Mouse (Mus musculus) kidney, embryonic 16.5 days (tissue): ENCODE measurements around the gene Pax6. TPM values are rescaled to one million over a fixed set of nuclear protein-coding genes. Genes with fewer than 3 reads are reported as not detected.

Experiments used
- ATAC-seq: fragments of 200-750 bp; cut with Nextera tagmentation; 2 replicates; pipeline ENCODE4 v1.8.0; 2017; ENCODE audit warnings: moderate TSS enrichment; ENCODE audit not compliant: low FRiP score, low TSS enrichment
- H3K27ac ChIP-seq: fragments of 300-500 bp; sonication (generic); 2 replicates; pipeline ENCODE4 v1.5.1; 2014; ENCODE audit warnings: low read length
- H3K27me3 ChIP-seq: fragments of 300-500 bp; sonication (generic); 2 replicates; pipeline ENCODE4 v1.6.1; 2014; ENCODE audit warnings: low read length, control low read depth, mixed read lengths; ENCODE audit not compliant: insufficient read depth
- H3K36me3 ChIP-seq: fragments of 300-500 bp; sonication (generic); 2 replicates; pipeline ENCODE4 v1.6.1; 2014; ENCODE audit warnings: low read length, control low read depth, mixed read lengths; ENCODE audit not compliant: insufficient read depth
- H3K4me1 ChIP-seq: fragments of 300-500 bp; sonication (generic); 2 replicates; pipeline ENCODE4 v1.6.1; 2014; ENCODE audit warnings: low read length, control low read depth, mixed read lengths; ENCODE audit not compliant: insufficient read depth
- H3K4me2 ChIP-seq: fragments of 300-500 bp; sonication (generic); replicated peaks from 2 replicates; pipeline ENCODE4 v1.6.1; 2014; ENCODE audit warnings: low read depth, low read length
- H3K4me3 ChIP-seq: fragments of 300-500 bp; sonication (generic); 2 replicates; pipeline ENCODE4 v1.5.1; 2014; ENCODE audit warnings: mild to moderate bottlenecking, low read length
- H3K9ac ChIP-seq: fragments of 300-500 bp; sonication (generic); replicated peaks from 2 replicates; pipeline ENCODE4 v1.6.1; 2014; ENCODE audit warnings: low read length
- H3K9me3 ChIP-seq: fragments of 300-500 bp; sonication (generic); 2 replicates; pipeline ENCODE4 v1.6.1; 2016; ENCODE audit warnings: low read length, control low read depth
- WGBS: fragments of 180-500 bp; shearing (Covaris S2); extraction: QIAGEN DNeasy Blood & Tissue Kit; methylation state at CpG from one replicate; pipeline ENCODE4 v1.1.7; 2014; 5-methylcytosine and 5-hydroxymethylcytosine counted together
- polyA plus RNA-seq: library from polyadenylated mRNA; unstranded; fragments of >200 nt; fragmentation: Nextera tagmentation; extraction: Ambion mirVana; gene quantifications from 2 replicates; pipeline ENCODE4 v1.2.1, GENCODE M21; 2015

The Pax6 gene
- polyA plus RNA-seq, 1 experiment from 2014 or later: 0.09 TPM

GRCm38 (mm10) chr2:105688436-105689303 is 20.0 kb downstream of the Pax6 start:
- no peak for ATAC-seq
- under 1% methylated on average over 25 of the region's 25 CpGs for WGBS
- Histone ChIP-seq H3K9me3 (no peaks in the 10 kb centered on the region), H3K27me3 (peaks cover 93% of the 10 kb centered on the region), H3K9ac (no peak overlapping the region), H3K4me1 (peaks cover 10% of the 10 kb centered on the region; the same call in 1 of the 2 replicates), H3K4me3 (peak overlapping the region; percentile 0; the same call in 1 of the 2 replicates), H3K4me2 (peak overlapping the region; percentile 22; the same call in 1 of the 2 replicates), H3K36me3 (no peaks in the 10 kb centered on the region), H3K27ac (no peak overlapping the region)

- no peak overlapping the region for H3K4me3 ChIP-seq
- H3K4me1 ChIP-seq: peaks cover 10% of the 10 kb centered on the region; the same call in 1 of the 2 replicates
- ATAC-seq: no peak
- H3K27ac ChIP-seq: no peak overlapping the region
- H3K9me3 ChIP-seq: no peaks in the 10 kb centered on the region
- 0% methylated on average over 15 of the region's 15 CpGs for WGBS
- no peaks in the 10 kb centered on the region for H3K36me3 ChIP-seq
- H3K4me2 ChIP-seq: peak overlapping the region; percentile 18; the same call in 1 of the 2 replicates
- peaks cover 90% of the 10 kb centered on the region for H3K27me3 ChIP-seq
- no peak overlapping the region for H3K9ac ChIP-seq
Measured at GRCm38 (mm10) chr2:105689304-105689770, 20.6 kb downstream of the Pax6 start.

GRCm38 (mm10) chr2:105689771-105690639 is 21.3 kb downstream of the Pax6 start:
- peak overlapping the region; percentile 18; the same call in 1 of the 2 replicates for H3K4me2 ChIP-seq

GRCm38 (mm10) chr2:105691296-105691695 is 22.6 kb downstream of the Pax6 start:
- H3K4me2 ChIP-seq: no peak overlapping the region
- WGBS: 12% methylated on average over 10 of the region's 10 CpGs
- peaks cover 75% of the 10 kb centered on the region for H3K27me3 ChIP-seq
- H3K27ac ChIP-seq: no peak overlapping the region
- H3K36me3 ChIP-seq: no peaks in the 10 kb centered on the region
- peaks cover 10% of the 10 kb centered on the region; the same call in 1 of the 2 replicates for H3K4me1 ChIP-seq
- H3K9ac ChIP-seq: no peak overlapping the region
- H3K4me3 ChIP-seq: no peak overlapping the region
- H3K9me3 ChIP-seq: no peaks in the 10 kb centered on the region
- ATAC-seq: no peak

More at GRCm38 (mm10) chr2:105689771-105690639, 21.3 kb downstream of the Pax6 start:
- H3K4me1 ChIP-seq: peaks cover 10% of the 10 kb centered on the region; the same call in 1 of the 2 replicates
- no peak overlapping the region for H3K4me3 ChIP-seq
- no peak overlapping the region for H3K9ac ChIP-seq
- no peaks in the 10 kb centered on the region for H3K36me3 ChIP-seq
- 0 out of 2 replicates have a peak, but pooled peaks have one; percentile 46 for ATAC-seq
- no peak overlapping the region for H3K27ac ChIP-seq
- 3% methylated on average over 23 of the region's 28 CpGs for WGBS
- H3K9me3 ChIP-seq: no peaks in the 10 kb centered on the region
- H3K27me3 ChIP-seq: peaks cover 86% of the 10 kb centered on the region

GRCm38 (mm10) chr2:105697741-105698140 is 29.0 kb downstream of the Pax6 start:
- peaks cover 13% of the 10 kb centered on the region for H3K27me3 ChIP-seq
- no peak overlapping the region for H3K4me2 ChIP-seq
- ATAC-seq: no peak
- H3K9ac ChIP-seq: no peak overlapping the region
- no peak overlapping the region for H3K27ac ChIP-seq
- WGBS: 81% methylated on average over 5 of the region's 5 CpGs
- no peak overlapping the region for H3K4me3 ChIP-seq
- no peaks in the 10 kb centered on the region for H3K9me3 ChIP-seq
- H3K4me1 ChIP-seq: no peaks in the 10 kb centered on the region
- H3K36me3 ChIP-seq: no peaks in the 10 kb centered on the region

- Histone ChIP-seq H3K4me1 (no peaks in the 10 kb centered on the region), H3K27ac (no peak overlapping the region), H3K9me3 (no peaks in the 10 kb centered on the region), H3K27me3 (peaks cover 6% of the 10 kb centered on the region; the same call in 1 of the 2 replicates), H3K4me2 (no peak overlapping the region), H3K9ac (no peak overlapping the region), H3K36me3 (no peaks in the 10 kb centered on the region), H3K4me3 (no peak overlapping the region)
- no peak for ATAC-seq
- WGBS: 89% methylated on average over 2 of the region's 2 CpGs
Measured at GRCm38 (mm10) chr2:105698631-105699030, 29.9 kb downstream of the Pax6 start.

GRCm38 (mm10) chr2:105701781-105702180 is 33.1 kb downstream of the Pax6 start:
- no peak overlapping the region for H3K9ac ChIP-seq
- H3K36me3 ChIP-seq: no peaks in the 10 kb centered on the region
- no peaks in the 10 kb centered on the region for H3K27me3 ChIP-seq
- H3K4me1 ChIP-seq: no peaks in the 10 kb centered on the region
- no peaks in the 10 kb centered on the region for H3K9me3 ChIP-seq
- H3K4me3 ChIP-seq: no peak overlapping the region
- no peak overlapping the region for H3K4me2 ChIP-seq
- no peak for ATAC-seq
- H3K27ac ChIP-seq: no peak overlapping the region
- WGBS: 77% methylated on average over 4 of the region's 4 CpGs

- H3K36me3 ChIP-seq: no peaks in the 10 kb centered on the region
- no peak overlapping the region for H3K4me3 ChIP-seq
- H3K27me3 ChIP-seq: no peaks in the 10 kb centered on the region
- H3K9me3 ChIP-seq: no peaks in the 10 kb centered on the region
- H3K27ac ChIP-seq: no peak overlapping the region
- H3K9ac ChIP-seq: no peak overlapping the region
- 81% methylated on average over 10 of the region's 10 CpGs for WGBS
- no peaks in the 10 kb centered on the region for H3K4me1 ChIP-seq
- no peak for ATAC-seq
- no peak overlapping the region for H3K4me2 ChIP-seq
Measured at GRCm38 (mm10) chr2:105702586-105702985, 33.9 kb downstream of the Pax6 start.

GRCm38 (mm10) chr2:105705320-105705719 is 36.6 kb downstream of the Pax6 start:
- Histone ChIP-seq H3K4me2 (no peak overlapping the region), H3K36me3 (no peaks in the 10 kb centered on the region), H3K4me1 (no peaks in the 10 kb centered on the region), H3K27ac (no peak overlapping the region), H3K27me3 (no peaks in the 10 kb centered on the region), H3K4me3 (no peak overlapping the region), H3K9ac (no peak overlapping the region), H3K9me3 (no peaks in the 10 kb centered on the region)
- ATAC-seq: no peak
- 58% methylated on average over 2 of the region's 2 CpGs for WGBS
